Mouse (Mus musculus) MEL (cell line): ENCODE data around the gene Ap2b1. TPM values are rescaled to one million over a fixed set of nuclear protein-coding genes. Genes with fewer than 3 reads are reported as not detected.

Experiments
- DNase-seq: peaks from one replicate; pipeline ENCODE4 v3.0.0; 2011; ENCODE audit warnings: low read depth, low spot score
- H3K27ac ChIP-seq: 2 replicates; pipeline ENCODE4 v1.5.1; 2012; ENCODE audit warnings: low read depth, mild to moderate bottlenecking, control low read depth, low read length, moderate library complexity; ENCODE audit not compliant: control insufficient read depth
- H3K27me3 ChIP-seq, 2 experiments: fragments of 150-350 bp in 1 of 2; sonication (generic) in 1 of 2; 2 replicates each; pipeline ENCODE4 v1.6.1; 2012; ENCODE audit warnings: low read length in 2 of 2, mild to moderate bottlenecking in 2 of 2, improper control_type of control experiment in 1 of 2, moderate library complexity in 1 of 2; ENCODE audit not compliant: insufficient read depth in 2 of 2, control insufficient read depth in 1 of 2
- H3K36me3 ChIP-seq, 2 experiments: 2 replicates each; pipeline ENCODE4 v1.6.1; 2012 to 2014; ENCODE audit warnings: low read length in 2 of 2, improper control_type of control experiment in 1 of 2, inconsistent platforms in 1 of 2, mild to moderate bottlenecking in 1 of 2; ENCODE audit not compliant: insufficient read depth in 2 of 2, control insufficient read depth in 1 of 2
- H3K4me1 ChIP-seq, 2 experiments: fragments of 150-350 bp in 1 of 2; sonication (generic) in 1 of 2; 2 replicates each; pipeline ENCODE4 v1.6.1; 2012; ENCODE audit warnings: low read length in 2 of 2, improper control_type of control experiment in 1 of 2, mild to moderate bottlenecking in 1 of 2; ENCODE audit not compliant: insufficient read depth in 2 of 2, control insufficient read depth in 1 of 2
- H3K4me3 ChIP-seq, 2 experiments: fragments of 150-350 bp in 1 of 2; sonication (generic) in 1 of 2; 2 replicates each; pipeline ENCODE4 v1.5.1; 2012; ENCODE audit warnings: low read depth in 2 of 2, low read length in 2 of 2, mild to moderate bottlenecking in 2 of 2, moderate library complexity in 2 of 2, control low read depth in 1 of 2, improper control_type of control experiment in 1 of 2; ENCODE audit not compliant: control insufficient read depth in 1 of 2, insufficient read depth in 1 of 2
- H3K79me2 ChIP-seq: 2 replicates; pipeline ENCODE4 v1.6.1; 2012; ENCODE audit warnings: mild to moderate bottlenecking, low read length, moderate library complexity; ENCODE audit not compliant: control insufficient read depth, poor library complexity, insufficient read depth
- H3K9ac ChIP-seq: 2 replicates; pipeline ENCODE4 v1.6.1; 2012; ENCODE audit warnings: low read depth, mild to moderate bottlenecking, control low read depth, low read length, moderate library complexity; ENCODE audit not compliant: control insufficient read depth, poor library complexity, severe bottlenecking
- H3K9me3 ChIP-seq: fragments of 150-350 bp; sonication (generic); replicated peaks from 2 replicates; pipeline ENCODE4 v1.6.1; 2012; ENCODE audit warnings: mild to moderate bottlenecking, low read length, improper control_type of control experiment, moderate library complexity; ENCODE audit not compliant: insufficient read depth
- CHD1 ChIP-seq: IDR thresholded peaks from 2 replicates; pipeline ENCODE4 v1.6.1; 2012; ENCODE audit warnings: low read depth, mild to moderate bottlenecking, inconsistent platforms, low read length, improper control_type of control experiment
- E2F4 ChIP-seq: IDR thresholded peaks from 2 replicates; pipeline ENCODE4 v1.6.1; 2011; ENCODE audit warnings: low read depth, low read length, improper control_type of control experiment, borderline replicate concordance
- ELF1 ChIP-seq: IDR thresholded peaks from 2 replicates; pipeline ENCODE4 v1.6.1; 2014; ENCODE audit warnings: low read depth, mild to moderate bottlenecking, inconsistent platforms, low read length, improper control_type of control experiment, moderate library complexity
- GABPA ChIP-seq: IDR thresholded peaks from 2 replicates; pipeline ENCODE4 v1.6.1; 2012; ENCODE audit warnings: low read depth, mild to moderate bottlenecking, inconsistent platforms, low read length, improper control_type of control experiment, moderate library complexity
- GATA1 ChIP-seq: IDR thresholded peaks from 2 replicates; pipeline ENCODE4 v1.6.1; 2011; ENCODE audit warnings: low read depth, low read length, improper control_type of control experiment
- HCFC1 ChIP-seq: IDR thresholded peaks from 2 replicates; pipeline ENCODE4 v1.6.1; 2012; ENCODE audit warnings: low read depth, mild to moderate bottlenecking, inconsistent platforms, low read length, improper control_type of control experiment, moderate library complexity
- MAX ChIP-seq: IDR thresholded peaks from 2 replicates; pipeline ENCODE4 v1.6.1; 2011; ENCODE audit warnings: low read length, improper control_type of control experiment
- MEF2A ChIP-seq: IDR thresholded peaks from 2 replicates; pipeline ENCODE4 v1.6.1; 2014; ENCODE audit warnings: low read depth, mild to moderate bottlenecking, inconsistent platforms, low read length, improper control_type of control experiment; ENCODE audit not compliant: poor library complexity, insufficient replicate concordance, severe bottlenecking; ENCODE audit errors: extremely low read depth
- MXI1 ChIP-seq: IDR thresholded peaks from 2 replicates; pipeline ENCODE4 v1.6.1; 2011; ENCODE audit warnings: mild to moderate bottlenecking, low read depth, low read length, improper control_type of control experiment
- MYC ChIP-seq: IDR thresholded peaks from 2 replicates; pipeline ENCODE4 v1.6.1; 2011; ENCODE audit warnings: low read depth, mild to moderate bottlenecking, low read length, improper control_type of control experiment, moderate library complexity
- NRF1 ChIP-seq: IDR thresholded peaks from 2 replicates; pipeline ENCODE4 v1.6.1; 2014; ENCODE audit warnings: low read depth, mild to moderate bottlenecking, inconsistent platforms, low read length, improper control_type of control experiment, moderate library complexity; ENCODE audit not compliant: poor library complexity, insufficient read depth, severe bottlenecking
- POLR2A ChIP-seq, 2 experiments: IDR thresholded peaks; 2 replicates each; pipeline ENCODE4 v1.6.1; 2011 to 2012; ENCODE audit warnings: low read length in 2 of 2, mild to moderate bottlenecking in 2 of 2, control low read depth in 1 of 2, improper control_type of control experiment in 1 of 2, low read depth in 1 of 2, moderate library complexity in 1 of 2; ENCODE audit not compliant: control insufficient read depth in 1 of 2, insufficient read depth in 1 of 2, poor library complexity in 1 of 2
- RAD21 ChIP-seq: IDR thresholded peaks from 2 replicates; pipeline ENCODE4 v1.6.1; 2011; ENCODE audit warnings: mild to moderate bottlenecking, low read depth, low read length, improper control_type of control experiment
- SIN3A ChIP-seq: IDR thresholded peaks from 2 replicates; pipeline ENCODE4 v1.6.1; 2012; ENCODE audit warnings: low read length, improper control_type of control experiment, inconsistent platforms
- UBTF ChIP-seq: IDR thresholded peaks from 2 replicates; pipeline ENCODE4 v1.6.1; 2012; ENCODE audit warnings: low read depth, mild to moderate bottlenecking, inconsistent platforms, low read length, improper control_type of control experiment, moderate library complexity, borderline replicate concordance; ENCODE audit not compliant: insufficient read depth
- USF1 ChIP-seq: IDR thresholded peaks from 2 replicates; pipeline ENCODE4 v1.6.1; 2014; ENCODE audit warnings: low read depth, mild to moderate bottlenecking, inconsistent platforms, low read length, improper control_type of control experiment, moderate library complexity
- ZC3H11A ChIP-seq: IDR thresholded peaks from 2 replicates; pipeline ENCODE4 v1.6.1; 2012; ENCODE audit warnings: low read depth, mild to moderate bottlenecking, inconsistent platforms, low read length, improper control_type of control experiment
- ZKSCAN1 ChIP-seq: IDR thresholded peaks from 2 replicates; pipeline ENCODE4 v1.6.1; 2012; ENCODE audit warnings: low read depth, mild to moderate bottlenecking, inconsistent platforms, low read length, improper control_type of control experiment, moderate library complexity
- ZMIZ1 ChIP-seq: IDR thresholded peaks from 2 replicates; pipeline ENCODE4 v1.6.1; 2012; ENCODE audit warnings: low read depth, mild to moderate bottlenecking, inconsistent platforms, low read length, improper control_type of control experiment, moderate library complexity
- ZNF384 ChIP-seq: IDR thresholded peaks from 2 replicates; pipeline ENCODE4 v1.6.1; 2012; ENCODE audit warnings: low read depth, mild to moderate bottlenecking, inconsistent platforms, low read length, improper control_type of control experiment
- polyA plus RNA-seq, 2 experiments: library from polyadenylated mRNA; stranded (reverse) in 1 of 2; unstranded in 1 of 2; fragments of >175 nt in 1 of 2; fragments of >200 nt in 1 of 2; gene quantifications; 2 replicates each; pipeline versions ENCODE4 v1.2.1 to v1.2.4; 2012; ENCODE audit warnings: low replicate concordance in 2 of 2, low read depth in 1 of 2; ENCODE audit not compliant: insufficient read length in 2 of 2, insufficient read depth in 1 of 2, missing spikeins in 1 of 2
- total RNA-seq: library from RNA; depleted of rRNA; stranded (reverse); fragments of 300-350 nt; gene quantifications from 2 replicates; pipeline ENCODE4 v1.2.3, GENCODE M21; 2012

Ap2b1 gene
- total and polyA plus RNA-seq, 3 experiments: 60.6 to 165 (median 68.9) TPM

DNA sequence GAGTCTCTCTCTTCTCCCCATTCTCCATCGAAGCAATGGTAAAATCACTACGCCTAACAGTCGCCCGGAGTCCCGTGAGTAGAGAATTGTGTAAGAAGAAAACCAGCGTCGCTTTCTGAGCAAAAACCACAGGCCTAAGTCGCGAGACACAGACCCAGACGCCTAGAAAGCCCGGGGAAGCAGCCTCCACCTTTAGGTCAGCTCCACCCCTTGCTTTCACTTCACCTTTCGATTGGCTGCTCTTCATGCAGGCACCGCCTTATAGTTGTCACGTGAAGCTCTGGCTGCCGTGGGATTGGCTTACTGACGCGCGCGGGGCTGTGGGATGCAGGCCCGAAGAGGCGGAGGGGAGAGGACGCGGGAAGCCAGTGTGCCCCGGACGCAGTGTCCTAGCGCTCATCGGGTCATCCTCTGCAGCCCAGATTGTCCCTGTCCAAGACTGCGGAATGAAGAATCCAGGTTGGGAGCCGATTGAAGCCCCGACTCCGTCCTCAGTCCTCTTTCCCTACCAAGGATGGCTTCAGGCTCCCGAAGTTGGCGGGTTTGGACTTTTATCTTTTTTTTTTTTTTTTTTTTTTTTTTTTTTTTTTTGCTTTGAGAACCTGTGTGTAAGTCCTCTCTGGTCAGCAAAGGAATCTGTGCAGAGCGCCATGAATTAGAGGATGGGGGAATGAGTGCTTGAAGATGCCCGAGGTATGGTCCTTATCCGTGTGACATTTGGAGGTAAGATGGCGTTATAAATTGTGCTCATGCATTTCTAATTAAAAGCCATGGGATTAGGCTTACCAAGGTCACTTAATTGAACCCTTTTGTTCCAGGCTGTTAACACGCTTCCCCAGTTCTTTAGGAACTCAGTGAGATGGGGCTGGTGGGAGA is 7.2 kb upstream of the Ap2b1 start (continued):
- TF ChIP-seq GABPA: no peak
- peak; percentile 92 for TF ChIP-seq E2F4
- no peak for TF ChIP-seq ZKSCAN1
- TF ChIP-seq MYC: 0 out of 2 replicates have a peak, but pooled peaks have one; percentile 52

DNA sequence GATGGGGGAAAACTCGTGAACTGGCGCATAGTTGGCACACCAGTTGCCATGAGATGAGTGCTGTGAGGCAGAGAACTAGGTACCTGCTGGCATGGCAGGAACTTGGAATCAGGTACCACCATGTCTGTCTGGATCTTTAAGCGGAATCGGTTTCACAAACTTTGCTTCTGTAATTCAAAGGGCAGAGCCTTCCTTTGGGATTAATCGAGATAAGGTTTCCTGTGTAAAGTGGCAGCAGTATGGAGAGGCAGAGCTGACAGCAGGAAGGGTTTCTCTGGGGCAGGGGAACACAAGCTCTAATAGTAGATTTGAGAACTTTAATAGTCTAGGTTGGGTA is 6.6 kb upstream of the Ap2b1 start:
- Histone ChIP-seq H3K79me2 (peaks cover 30% of the 10 kb centered on the region), H3K9me3 (no peaks in the 10 kb centered on the region)

DNA sequence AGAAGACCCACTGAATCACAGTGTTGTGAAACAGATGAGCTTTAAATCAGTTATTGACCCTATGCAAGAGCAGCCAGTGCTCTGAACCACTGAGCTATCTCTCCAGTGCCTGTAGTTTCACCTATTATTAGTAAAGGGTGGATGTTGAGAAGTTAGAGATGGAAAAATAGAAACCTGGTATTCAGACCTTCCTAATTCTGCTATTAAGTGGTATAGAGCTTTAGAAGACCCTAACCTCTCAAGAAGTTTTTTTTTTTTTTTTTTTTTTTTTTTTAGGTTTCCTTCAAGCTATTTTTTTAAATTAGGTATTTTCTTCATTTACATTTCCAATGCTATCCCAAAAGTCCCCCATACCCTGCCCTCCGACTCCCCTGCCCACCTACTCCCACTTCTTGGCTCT is 5.6 kb upstream of the Ap2b1 start:
- Histone ChIP-seq H3K9me3 (no peaks in the 10 kb centered on the region), H3K27ac (no peak overlapping the region), H3K4me1 (peaks cover 15 to 17% of the 10 kb centered on the region in 2 experiments), H3K4me3 (peak overlapping the region; percentile 71 to 75), H3K9ac (peak overlapping the region; percentile 90), H3K79me2 (peaks cover 34% of the 10 kb centered on the region), H3K36me3 (peaks cover 15 to 60% of the 10 kb centered on the region in 2 experiments), H3K27me3 (no peaks in the 10 kb centered on the region)
- no peak for TF ChIP-seq MYC
- TF ChIP-seq ZNF384: peak; percentile 66
- no peak for DNase-seq

More for the DNA sequence above, 6.6 kb upstream of the Ap2b1 start:
- H3K9ac ChIP-seq: peak overlapping the region; percentile 90
- DNase-seq: peak; percentile 68
- H3K4me3 ChIP-seq: peak overlapping the region; percentile 71 to 75
- H3K27me3 ChIP-seq: no peaks in the 10 kb centered on the region
- peaks cover 15 to 55% of the 10 kb centered on the region in 2 experiments for H3K36me3 ChIP-seq
- peaks cover 16 to 22% of the 10 kb centered on the region in 2 experiments for H3K4me1 ChIP-seq
- TF ChIP-seq ELF1: no peak
- peak; percentile 4; the same call in 1 of the 2 replicates for TF ChIP-seq MXI1
- TF ChIP-seq NRF1: no peak
- no peak for TF ChIP-seq ZC3H11A
- 0 out of 2 replicates have a peak, but pooled peaks have one; percentile 31 for TF ChIP-seq UBTF
- peak; percentile 13; the same call in 1 of the 2 replicates for TF ChIP-seq SIN3A
- TF ChIP-seq USF1: no peak
- no peak for TF ChIP-seq HCFC1
- peak; percentile 36 for TF ChIP-seq GATA1
- no peak for TF ChIP-seq POLR2A (IDR thresholded peaks at IDR 0.05; ENCODE audit: control insufficient read depth in 1 of 2, insufficient read depth in 1 of 2, low read depth in 1 of 2, low read length in 2 of 2, poor library complexity in 1 of 2)
- no peak for TF ChIP-seq MEF2A
- TF ChIP-seq ZMIZ1: 0 out of 2 replicates have a peak, but pooled peaks have one; percentile 11
- no peak for TF ChIP-seq RAD21
- TF ChIP-seq ZNF384: no peak
- TF ChIP-seq MAX: 0 out of 2 replicates have a peak, but pooled peaks have one; percentile 16
- 0 out of 2 replicates have a peak, but pooled peaks have one; percentile 3 for TF ChIP-seq CHD1
- peak overlapping the region; percentile 64 for H3K27ac ChIP-seq
